Mouse (Mus musculus) cerebellum, adult 2 months (tissue): ENCODE data around the gene Hoga1.

ENCODE experiments used
- CTCF ChIP-seq: fragments of 200-500 bp; IDR thresholded peaks from 2 replicates; pipeline ENCODE4 v1.5.1; 2011; ENCODE audit warnings: low read depth, mild to moderate bottlenecking, control low read depth, low read length, moderate library complexity, borderline replicate concordance; ENCODE audit not compliant: insufficient read depth
- POLR2A ChIP-seq: fragments of 200-500 bp; IDR thresholded peaks from 2 replicates; pipeline ENCODE4 v1.6.1; 2011; ENCODE audit warnings: low read length, control low read depth, borderline replicate concordance; ENCODE audit not compliant: insufficient read depth

GRCm38 (mm10) chr19:42015001-42015400 is 30.4 kb upstream of the Hoga1 start:
- TF ChIP-seq CTCF, result no peak
- no peak for TF ChIP-seq POLR2A
